Mouse (Mus musculus): ENCODE data around the gene Tbx4.

Gene Tbx4

GRCm38 (mm10) chr11:85910133-85910532 lies 23.9 kb downstream of the Tbx4 start:
- no peak for DNase-seq

- no peak for DNase-seq
Observed at GRCm38 (mm10) chr11:85913506-85913905, 27.3 kb downstream of the Tbx4 start.

GRCm38 (mm10) chr11:85917091-85917992 lies 31.1 kb downstream of the Tbx4 start:
- DNase-seq = no peak

- DNase-seq = no peak
Observed at GRCm38 (mm10) chr11:85917993-85918325, 31.7 kb downstream of the Tbx4 start.

GRCm38 (mm10) chr11:85918388-85918940 lies 32.2 kb downstream of the Tbx4 start:
- no peak for DNase-seq

- no peak for DNase-seq
Observed at GRCm38 (mm10) chr11:85925294-85925743, 39.1 kb downstream of the Tbx4 start.

GRCm38 (mm10) chr11:85926287-85926764 lies 40.1 kb downstream of the Tbx4 start:
- DNase-seq = no peak

- no peak for DNase-seq
Observed at GRCm38 (mm10) chr11:85928106-85928505, 41.9 kb downstream of the Tbx4 start.

GRCm38 (mm10) chr11:85929651-85930050 lies 43.4 kb downstream of the Tbx4 start:
- DNase-seq = no peak

GRCm38 (mm10) chr11:85941785-85942570 lies 55.8 kb downstream of the Tbx4 start:
- DNase-seq = no peak

GRCm38 (mm10) chr11:85948765-85949164 lies 62.5 kb downstream of the Tbx4 start:
- DNase-seq = no peak

GRCm38 (mm10) chr11:85949749-85950148 lies 63.5 kb downstream of the Tbx4 start:
- DNase-seq = no peak

- no peak for DNase-seq
Observed at GRCm38 (mm10) chr11:85952538-85952937, 66.3 kb downstream of the Tbx4 start.

- no peak for DNase-seq
Observed at GRCm38 (mm10) chr11:85955611-85956010, 69.4 kb downstream of the Tbx4 start.

- no peak for DNase-seq
Observed at GRCm38 (mm10) chr11:85956422-85956821, 70.2 kb downstream of the Tbx4 start.

GRCm38 (mm10) chr11:85956950-85957778 lies 70.9 kb downstream of the Tbx4 start:
- DNase-seq = no peak

- DNase-seq = no peak
Observed at GRCm38 (mm10) chr11:85959837-85960236, 73.6 kb downstream of the Tbx4 start.

- DNase-seq = no peak
Observed at GRCm38 (mm10) chr11:85960273-85960672, 74.1 kb downstream of the Tbx4 start.

GRCm38 (mm10) chr11:85961498-85961897 lies 75.3 kb downstream of the Tbx4 start:
- DNase-seq = no peak
